Mouse (Mus musculus) thymus, adult 2 months (tissue): ENCODE data around the gene BC049715.

Experiments used
- CTCF ChIP-seq: fragments of 200-500 bp; IDR thresholded peaks from 2 replicates; pipeline ENCODE4 v1.5.1; 2012; ENCODE audit warnings: mild to moderate bottlenecking, control low read depth, low read length, moderate library complexity, borderline replicate concordance; ENCODE audit not compliant: control insufficient read depth, poor library complexity, insufficient read depth; ENCODE audit errors: extremely low read depth
- POLR2A ChIP-seq: fragments of 200-500 bp; IDR thresholded peaks from 2 replicates; pipeline ENCODE4 v1.6.1; 2012; ENCODE audit warnings: mild to moderate bottlenecking, low read length, control low read depth, moderate library complexity; ENCODE audit not compliant: control insufficient read depth, poor library complexity, insufficient read depth; ENCODE audit errors: extremely low read depth

DNA sequence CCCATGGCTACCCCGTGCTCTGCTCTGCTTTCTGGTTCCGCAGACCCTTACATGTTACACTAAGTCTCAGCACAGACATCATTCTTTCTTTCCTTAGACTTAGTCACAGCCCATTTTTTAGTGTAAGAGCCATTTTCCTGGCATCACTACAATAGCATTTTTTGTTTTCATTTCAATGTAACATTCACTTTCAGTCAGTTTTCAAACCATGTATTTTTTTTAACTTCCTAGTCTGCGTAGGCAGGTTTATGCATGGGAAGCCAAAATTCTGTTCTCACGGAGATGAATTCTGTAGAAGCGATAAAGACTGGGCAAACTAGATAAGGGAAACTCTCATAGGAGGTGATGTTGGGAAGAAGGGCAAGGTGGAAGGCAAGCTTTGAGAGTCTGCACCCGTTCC, 62.1 kb downstream of the BC049715 start:
- TF ChIP-seq CTCF (no peak), POLR2A (no peak)
